Mouse (Mus musculus): ENCODE data around the gene Hspa1l.

Gene Hspa1l

GRCm38 (mm10) chr17:35027277-35028068 is 55.0 kb downstream of the Hspa1l start, which contains the start of gene Sapcd1:
Gene Sapcd1, minus strand, starts transcription at chr17:35028016.
- no peaks in the 10 kb centered on the region for H3K27me3 ChIP-seq (ENCODE audit: control insufficient read depth, insufficient read depth, low read length, poor library complexity, severe bottlenecking)
- DNase-seq (ENCODE audit: low read depth, low spot score), result peak; percentile 61
- H3K36me3 ChIP-seq (ENCODE audit: control insufficient read depth, insufficient read depth, low read length, poor library complexity, severe bottlenecking), result no peaks in the 10 kb centered on the region

DNA sequence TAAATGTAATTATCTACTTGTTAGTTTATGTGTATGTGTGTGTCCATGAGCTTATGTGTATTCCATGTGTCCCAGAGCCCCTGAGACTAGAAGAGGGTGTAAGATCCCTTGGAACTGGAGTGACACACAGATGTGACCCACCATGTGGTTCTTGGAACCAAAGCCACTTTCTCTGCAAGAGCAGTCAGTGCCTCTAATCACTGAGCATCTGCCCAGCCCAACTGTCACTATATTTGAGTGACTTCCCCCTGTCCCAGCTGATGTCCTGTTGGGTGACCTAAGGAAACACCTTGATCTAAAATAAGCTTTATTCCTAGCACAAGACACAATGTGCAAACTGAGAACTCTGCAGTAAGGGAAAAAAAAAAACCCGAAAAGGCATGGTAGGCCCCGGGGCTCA is 55.8 kb downstream of the Hspa1l start:
- H3K27me3 ChIP-seq (ENCODE audit: control insufficient read depth, insufficient read depth, low read length, poor library complexity, severe bottlenecking), result no peaks in the 10 kb centered on the region
- no peak for DNase-seq (ENCODE audit: low read depth, low spot score)
- H3K36me3 ChIP-seq (ENCODE audit: control insufficient read depth, insufficient read depth, low read length, poor library complexity, severe bottlenecking), result no peaks in the 10 kb centered on the region

Measured in splenic B cell, adult 2 months (primary cell).